Mouse (Mus musculus) heart, postnatal 10 days (tissue): ENCODE measurements at regions not wholly inside any gene's neighbourhood (a gene's known extent, or its start where the extent isn't known, plus 50 kb on each side); places are given as distances from the start of the nearest gene placed in this dataset.

Source experiments
- DNase-seq, 2 experiments: peaks; one replicate each; pipeline ENCODE4 v3.0.0; 2021
- intact Hi-C: fragments of 180-260 bp; cut with DNase I; formaldehyde crosslinking; loops from one replicate; pipeline ENCODE4 v1.15.1; 2025

DNA sequence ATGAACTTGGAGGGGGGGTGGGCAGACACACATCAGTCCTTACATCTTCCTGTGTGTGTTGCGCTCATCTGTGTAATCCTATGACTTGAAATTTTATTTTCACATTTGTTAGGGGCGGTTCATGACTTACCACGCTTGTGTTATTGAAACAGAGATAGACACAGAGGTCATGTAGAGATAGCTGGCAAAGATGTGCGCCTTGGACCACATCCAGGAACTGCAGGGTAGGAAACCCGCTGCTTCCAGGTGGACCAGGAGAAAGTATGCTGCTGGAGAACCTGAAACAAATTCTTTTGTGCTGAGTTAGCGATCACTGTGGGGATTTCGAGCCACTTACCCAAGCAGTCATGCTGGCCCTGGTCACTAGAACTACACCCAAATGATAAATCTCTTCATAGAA, 89.1 kb downstream of the Kcnj2 start:
- intact Hi-C loops: no loop called here

DNA sequence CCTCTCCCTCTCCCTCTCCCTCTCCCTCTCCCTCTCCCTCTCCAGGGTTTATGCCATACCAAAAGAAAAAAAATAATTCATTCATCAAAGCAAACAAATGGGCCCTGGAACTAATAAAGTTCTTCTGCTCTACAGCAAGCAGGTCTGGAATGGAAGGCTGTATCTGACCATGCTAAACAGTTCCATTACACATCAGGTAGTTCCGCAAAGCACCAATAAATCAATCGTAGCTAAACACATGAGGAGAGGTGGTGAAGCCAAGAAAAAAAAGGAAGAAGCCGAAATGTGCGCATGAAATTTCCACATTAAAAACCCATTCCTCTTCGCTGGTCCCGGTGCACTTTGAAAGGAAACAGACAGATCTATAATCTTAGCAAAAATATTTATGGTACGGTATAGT, 89.8 kb downstream of the Kcnj2 start:
- intact Hi-C loops: no loop called here

More for the DNA sequence above, 89.1 kb downstream of the Kcnj2 start:
- DNase-seq: no peak

DNA sequence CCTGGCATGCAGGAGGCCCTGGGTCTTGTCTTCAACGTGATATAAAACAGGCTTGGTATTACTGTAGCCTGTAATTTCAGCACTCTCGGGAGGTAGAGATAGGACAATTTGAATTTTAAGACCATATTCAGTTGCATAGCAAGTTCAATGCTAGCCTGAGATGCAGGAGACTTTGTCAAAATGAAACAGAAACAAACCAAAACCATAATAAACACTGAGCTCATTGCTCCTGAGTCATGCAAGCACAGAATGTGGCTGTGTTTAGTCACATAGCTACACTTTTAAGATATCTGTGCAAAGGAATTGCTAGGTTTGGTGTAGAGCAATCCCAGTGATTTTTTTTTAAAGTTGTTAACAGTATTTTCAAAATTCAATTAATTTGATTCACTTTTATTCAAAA, 93.3 kb downstream of the Kcnj2 start:
- DNase-seq: no peak
- intact Hi-C loops: no loop called here

More for the DNA sequence above, 89.8 kb downstream of the Kcnj2 start:
- DNase-seq: no peak

- DNase-seq: no peak
- intact Hi-C loops: no loop called here
Measured at GRCm38 (mm10) chr11:111164907-111165306, 98.9 kb downstream of the Kcnj2 start.

GRCm38 (mm10) chr11:111170174-111170800, 104.3 kb downstream of the Kcnj2 start:
- no peak for DNase-seq
- intact Hi-C loops: no loop called here

GRCm38 (mm10) chr11:111173525-111173924, 107.6 kb downstream of the Kcnj2 start:
- no peak for DNase-seq
- intact Hi-C loops: no loop called here

GRCm38 (mm10) chr11:111175566-111175965, 109.6 kb downstream of the Kcnj2 start:
- intact Hi-C loops: no loop called here
- DNase-seq: no peak

- no peak for DNase-seq
- intact Hi-C loops: no loop called here
Measured at GRCm38 (mm10) chr11:111177516-111177915, 111.6 kb downstream of the Kcnj2 start.

GRCm38 (mm10) chr11:111197422-111197821, 131.5 kb downstream of the Kcnj2 start:
- intact Hi-C loops: no loop called here
- no peak for DNase-seq

- intact Hi-C loops: no loop called here
- no peak for DNase-seq
Measured at GRCm38 (mm10) chr11:111200512-111200911, 134.5 kb downstream of the Kcnj2 start.

DNA sequence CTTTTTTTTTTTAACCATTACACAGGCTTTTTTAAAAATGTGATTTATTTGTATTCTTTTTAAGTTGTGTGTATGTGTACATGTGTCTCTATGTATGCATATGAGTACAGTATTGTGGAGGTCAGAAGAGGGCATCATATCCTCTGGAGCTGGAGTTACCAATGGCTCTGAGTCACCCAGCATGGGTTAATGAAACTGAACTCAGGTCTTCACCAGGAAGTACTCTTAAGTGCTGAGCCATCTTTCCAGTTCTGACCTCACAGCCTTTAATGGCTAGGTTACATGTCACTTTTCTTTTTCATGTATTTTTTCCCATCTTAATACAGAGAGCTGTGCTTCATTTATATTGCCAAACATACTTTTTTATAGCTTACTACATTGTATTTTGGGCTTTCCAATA, 136.8 kb downstream of the Kcnj2 start:
- intact Hi-C loops: no loop called here
- no peak for DNase-seq

- no peak for DNase-seq
- intact Hi-C loops: loop anchor here (5.0 to 10.0 kb wide), 2 partner anchors 123 to 706 kb away; no protein-coding TSS in a partner anchor
Measured at GRCm38 (mm10) chr11:111210565-111210964, 144.6 kb downstream of the Kcnj2 start.

GRCm38 (mm10) chr11:111212038-111212701, 146.2 kb downstream of the Kcnj2 start:
- DNase-seq: peak; percentile 20 to 21
- intact Hi-C loops: loop anchor here (2.0 to 10.0 kb wide), 3 partner anchors 125 to 707 kb away; partner anchors contain the start of gene Kcnj2

GRCm38 (mm10) chr11:111212702-111213328, 146.9 kb downstream of the Kcnj2 start:
- intact Hi-C loops: loop anchor here (2.0 to 10.0 kb wide), 3 partner anchors 126 to 708 kb away; partner anchors contain the start of gene Kcnj2

DNA sequence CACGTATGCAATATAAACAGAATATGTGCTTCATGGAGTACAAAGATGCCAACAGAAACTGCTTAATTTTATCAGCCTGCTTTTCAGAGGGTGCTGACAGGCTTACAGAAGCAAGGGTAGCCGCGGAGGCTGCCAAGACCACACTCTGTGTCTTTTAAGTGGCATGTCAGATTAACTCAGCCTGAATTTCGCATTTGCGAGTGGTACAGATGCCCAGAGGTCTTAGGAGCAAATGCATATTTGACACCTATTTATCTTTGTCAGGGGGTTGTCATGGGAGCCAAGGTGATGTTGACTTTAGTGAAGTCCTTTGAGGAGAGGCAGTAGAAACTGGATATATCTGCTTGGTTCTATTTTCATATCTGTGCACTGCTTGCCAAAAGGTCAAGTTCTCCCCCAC, 149.0 kb downstream of the Kcnj2 start:
- intact Hi-C loops: loop anchor here (10.0 kb wide), 1 partner anchor 710 kb away; no protein-coding TSS in a partner anchor
- DNase-seq: peak; percentile 76 to 80

More at GRCm38 (mm10) chr11:111212702-111213328, 146.9 kb downstream of the Kcnj2 start:
- peak in 1 of 2 experiments; percentile 20 for DNase-seq

GRCm38 (mm10) chr11:111223834-111224233, 157.9 kb downstream of the Kcnj2 start:
- no peak for DNase-seq
- intact Hi-C loops: no loop called here

DNA sequence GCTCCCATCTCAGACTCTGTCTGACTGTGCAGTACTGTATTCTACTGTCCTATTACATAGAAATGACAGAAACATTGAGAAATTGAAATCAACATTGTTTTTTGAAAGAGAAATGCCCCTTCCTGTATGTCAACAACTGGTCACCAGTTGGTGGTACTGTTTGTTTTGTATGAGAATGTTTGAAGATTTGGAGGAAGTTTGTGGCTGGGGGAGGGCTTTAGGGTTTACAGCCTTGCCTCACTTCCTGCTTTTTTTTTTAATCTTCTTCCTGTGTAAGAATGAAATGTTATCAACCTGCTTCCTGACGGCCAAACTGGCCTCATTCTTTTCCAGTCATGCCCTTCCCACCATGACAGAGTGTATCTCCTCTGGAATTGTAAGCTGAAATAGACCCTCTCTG, 161.3 kb downstream of the Kcnj2 start:
- DNase-seq: no peak
- intact Hi-C loops: no loop called here

DNA sequence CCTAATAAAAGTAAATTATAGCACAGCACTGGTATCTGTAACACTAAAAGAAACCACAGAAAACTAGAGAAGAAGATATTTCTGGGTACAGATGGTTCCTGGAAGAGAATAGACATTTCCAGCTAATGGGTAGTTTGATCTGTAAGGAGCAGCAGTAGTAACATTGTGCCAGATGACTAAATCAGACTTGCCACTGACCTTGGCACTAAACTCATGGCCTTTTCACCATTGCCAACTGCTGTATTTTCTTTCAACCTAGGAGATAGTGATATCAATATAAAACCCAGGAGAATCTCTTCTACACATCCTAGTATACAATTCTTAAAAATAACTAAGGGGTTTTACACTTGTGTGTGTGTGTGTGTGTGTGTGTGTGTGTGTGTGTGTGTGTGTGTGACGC, 170.8 kb downstream of the Kcnj2 start:
- no peak for DNase-seq
- intact Hi-C loops: no loop called here

DNA sequence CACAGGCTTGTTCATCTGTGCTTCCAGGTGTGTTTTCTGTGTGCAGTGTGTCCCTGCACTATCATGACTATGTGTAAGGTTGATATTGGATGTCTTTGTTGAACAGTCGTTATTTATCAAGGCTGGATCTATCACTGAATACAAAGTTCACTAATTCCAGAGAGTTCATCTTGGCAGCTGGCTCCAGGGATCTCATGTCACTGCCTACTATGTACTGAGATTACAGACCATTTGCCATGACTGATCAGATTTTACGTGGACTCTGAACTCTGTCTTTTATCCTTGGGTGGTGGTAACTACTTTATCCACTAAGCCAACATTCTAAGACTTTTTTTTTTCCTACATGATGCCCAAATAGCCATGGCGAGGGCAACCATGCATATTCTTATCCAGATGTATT, 173.8 kb downstream of the Kcnj2 start:
- intact Hi-C loops: no loop called here

GRCm38 (mm10) chr11:111252226-111252625, 186.3 kb downstream of the Kcnj2 start:
- intact Hi-C loops: no loop called here
- no peak for DNase-seq

More for the DNA sequence above, 173.8 kb downstream of the Kcnj2 start:
- DNase-seq: no peak

DNA sequence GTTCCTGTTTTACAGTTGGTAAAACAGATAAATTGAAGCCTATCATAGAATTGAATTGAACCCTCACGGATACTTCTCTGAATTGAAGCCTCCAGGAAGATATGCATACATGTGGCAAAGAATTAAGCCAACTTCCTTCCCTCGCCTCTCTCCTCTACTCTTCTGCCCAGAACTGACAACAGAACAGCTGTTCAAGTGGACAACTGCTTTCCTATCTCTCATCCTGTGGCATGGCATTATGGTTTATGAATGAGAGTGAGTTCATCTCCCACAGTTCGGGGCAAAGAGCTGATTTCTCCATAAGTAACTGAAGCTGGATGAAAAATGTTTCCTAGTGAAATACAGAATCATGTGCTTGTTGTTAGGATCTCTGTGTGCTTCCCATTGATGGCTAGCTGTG, 190.6 kb downstream of the Kcnj2 start:
- DNase-seq: no peak
- intact Hi-C loops: no loop called here
